Mouse (Mus musculus) MEL (cell line): ENCODE data around the gene Pars2.

Experiments
- CHD1 ChIP-seq: IDR thresholded peaks from 2 replicates; pipeline ENCODE4 v1.6.1; 2012; ENCODE audit warnings: low read depth, mild to moderate bottlenecking, inconsistent platforms, low read length, improper control_type of control experiment
- CHD2 ChIP-seq: IDR thresholded peaks from 2 replicates; pipeline ENCODE4 v1.6.1; 2011; ENCODE audit warnings: low read length, improper control_type of control experiment
- CTCF ChIP-seq, 3 experiments: IDR thresholded peaks in 2 of 3; conservative IDR thresholded peaks in 1 of 3; 2 replicates each; pipeline ENCODE4 v1.5.1; 2011 to 2012; ENCODE audit warnings: low read length in 3 of 3, low read depth in 2 of 3, mild to moderate bottlenecking in 2 of 3, improper control_type of control experiment in 1 of 3, inconsistent platforms in 1 of 3, mixed read lengths in 1 of 3, moderate library complexity in 1 of 3; ENCODE audit not compliant: control insufficient read depth in 1 of 3, insufficient read depth in 1 of 3, poor library complexity in 1 of 3, severe bottlenecking in 1 of 3
- E2F4 ChIP-seq: IDR thresholded peaks from 2 replicates; pipeline ENCODE4 v1.6.1; 2011; ENCODE audit warnings: low read depth, low read length, improper control_type of control experiment, borderline replicate concordance
- EP300 ChIP-seq, 2 experiments: IDR thresholded peaks; 2 replicates each; pipeline ENCODE4 v1.6.1; 2011; ENCODE audit warnings: improper control_type of control experiment in 2 of 2, low read length in 2 of 2, low read depth in 1 of 2, mild to moderate bottlenecking in 1 of 2
- GATA1 ChIP-seq: IDR thresholded peaks from 2 replicates; pipeline ENCODE4 v1.6.1; 2011; ENCODE audit warnings: low read depth, low read length, improper control_type of control experiment
- MAFK ChIP-seq: IDR thresholded peaks from 2 replicates; pipeline ENCODE4 v1.6.1; 2011; ENCODE audit warnings: low read depth, mild to moderate bottlenecking, low read length, improper control_type of control experiment, borderline replicate concordance
- POLR2A ChIP-seq, 2 experiments: IDR thresholded peaks; 2 replicates each; pipeline ENCODE4 v1.6.1; 2011 to 2012; ENCODE audit warnings: low read length in 2 of 2, mild to moderate bottlenecking in 2 of 2, control low read depth in 1 of 2, improper control_type of control experiment in 1 of 2, low read depth in 1 of 2, moderate library complexity in 1 of 2; ENCODE audit not compliant: control insufficient read depth in 1 of 2, insufficient read depth in 1 of 2, poor library complexity in 1 of 2
- POLR2AphosphoS2 ChIP-seq: IDR thresholded peaks from 2 replicates; pipeline ENCODE4 v1.6.1; 2011; ENCODE audit warnings: low read length, improper control_type of control experiment
- TCF12 ChIP-seq: IDR thresholded peaks from 2 replicates; pipeline ENCODE4 v1.6.1; 2014; ENCODE audit warnings: low read depth, mild to moderate bottlenecking, inconsistent platforms, low read length, improper control_type of control experiment, moderate library complexity
- USF1 ChIP-seq: IDR thresholded peaks from 2 replicates; pipeline ENCODE4 v1.6.1; 2014; ENCODE audit warnings: low read depth, mild to moderate bottlenecking, inconsistent platforms, low read length, improper control_type of control experiment, moderate library complexity
- ZNF384 ChIP-seq: IDR thresholded peaks from 2 replicates; pipeline ENCODE4 v1.6.1; 2012; ENCODE audit warnings: low read depth, mild to moderate bottlenecking, inconsistent platforms, low read length, improper control_type of control experiment

GRCm38 (mm10) chr4:106618898-106619297, 32.0 kb upstream of the Pars2 start:
- no peak for TF ChIP-seq CTCF (IDR thresholded peaks at IDR 0.05 in 2 of 3, conservative IDR thresholded peaks at IDR 0.05 in 1 of 3; ENCODE audit: control insufficient read depth in 1 of 3, insufficient read depth in 1 of 3, low read depth in 2 of 3, low read length in 3 of 3, poor library complexity in 1 of 3, severe bottlenecking in 1 of 3)
- TF ChIP-seq E2F4 = no peak
- no peak for TF ChIP-seq CHD1
- no peak for TF ChIP-seq GATA1
- TF ChIP-seq POLR2A (IDR thresholded peaks at IDR 0.05; ENCODE audit: control insufficient read depth in 1 of 2, insufficient read depth in 1 of 2, low read depth in 1 of 2, low read length in 2 of 2, poor library complexity in 1 of 2) = no peak
- no peak for TF ChIP-seq ZNF384
- no peak for TF ChIP-seq MAFK
- no peak for TF ChIP-seq CHD2
- no peak for TF ChIP-seq EP300 (IDR thresholded peaks at IDR 0.05; ENCODE audit: low read depth in 1 of 2, low read length in 2 of 2)
- no peak for TF ChIP-seq POLR2AphosphoS2
- no peak for TF ChIP-seq USF1
- no peak for TF ChIP-seq TCF12
